15 mouse cellular contexts compared by ENCODE assay signal in genomic region chr9:108687181-108687580, GRCm38 (mm10). TPM values are rescaled to one million over a fixed set of nuclear protein-coding genes. Genes with fewer than 3 reads are reported as not detected.
DNase-seq lines count a peak whose midpoint lies in the region; ATAC-seq and TF ChIP-seq lines count a peak whose summit lies in the region.
"Had no signal": no experiment of that assay in that cellular context is flagged by ENCODE, and none has a peak within 500 bp of the region (broad histone marks: within the 10 kb centered on the region; RNA-seq: fewer than 3 reads in every experiment).

No protein-coding gene starts in this region.

- H3K79me2 ChIP-seq in myocyte (ENCODE audit: control insufficient read depth, insufficient read depth) = no peaks in the 10 kb centered on the region

- no peak overlapping the region for H3K27ac ChIP-seq in kidney, adult 2 months (ENCODE audit: insufficient read depth, low read depth, low read length)
- H3K27ac ChIP-seq in kidney, embryonic 14.5 days (ENCODE audit: low read depth, low read length) = no peak overlapping the region
- H3K27ac ChIP-seq in lung, postnatal 0 days (ENCODE audit: low read length) = peak overlapping the region; percentile 47
- H3K27ac ChIP-seq: embryonic facial prominence, embryonic 10.5 days; heart, adult 2 months; heart, embryonic 15.5 days; hindbrain, embryonic 14.5 days had no signal

- peaks cover 6% of the 10 kb centered on the region; the same call in 1 of the 2 replicates for H3K4me1 ChIP-seq in kidney, adult 2 months (ENCODE audit: control insufficient read depth, insufficient read depth, low read length)
- H3K4me1 ChIP-seq in kidney, embryonic 14.5 days (ENCODE audit: control insufficient read depth, insufficient read depth, low read length) = no peaks in the 10 kb centered on the region
- peaks cover 5% of the 10 kb centered on the region; the same call in 1 of the 2 replicates for H3K4me1 ChIP-seq in lung, postnatal 0 days (ENCODE audit: insufficient read depth, low read depth, low read length)
- peaks cover 4% of the 10 kb centered on the region; the same call in 1 of the 2 replicates for H3K4me1 ChIP-seq in lung, adult 2 months (ENCODE audit: control insufficient read depth, insufficient read depth, low read length)

- no peaks in the 10 kb centered on the region for H3K9me3 ChIP-seq in kidney, embryonic 14.5 days (ENCODE audit: control insufficient read depth, low read length)
- H3K9me3 ChIP-seq in lung, postnatal 0 days (ENCODE audit: low read length) = no peaks in the 10 kb centered on the region
- H3K9me3 ChIP-seq: embryonic facial prominence, embryonic 10.5 days; heart, embryonic 15.5 days; hindbrain, embryonic 10.5 days had no signal

- H3K9ac ChIP-seq in kidney, embryonic 14.5 days (ENCODE audit: low read depth, low read length) = no peak overlapping the region
- no peak overlapping the region for H3K9ac ChIP-seq in lung, postnatal 0 days (replicated peaks; ENCODE audit: low read depth)
- H3K9ac ChIP-seq: heart, embryonic 15.5 days; hindbrain, embryonic 14.5 days had no signal

- TF ChIP-seq POLR2A in kidney, adult 2 months (IDR thresholded peaks at IDR 0.05; ENCODE audit: low read depth, low read length) = no peak
- TF ChIP-seq POLR2A in lung, adult 2 months (IDR thresholded peaks at IDR 0.05; ENCODE audit: borderline replicate concordance, extremely low read depth, low read depth, low read length) = no peak
- TF ChIP-seq POLR2A in myocyte (IDR thresholded peaks at IDR 0.05; ENCODE audit: insufficient read length, low read depth) = no peak

- peak; percentile 31 for DNase-seq in kidney, adult 2 months
- DNase-seq in lung, postnatal 0 days (ENCODE audit: low spot score) = no peak
- DNase-seq in lung, adult 2 months = no peak
- no peak for DNase-seq in yolk sac, embryonic 10.5 days (ENCODE audit: low spot score)
- DNase-seq: heart, adult 2 months; heart, postnatal 14 days had no signal

- TF ChIP-seq CTCF in kidney, adult 2 months (conservative IDR thresholded peaks at IDR 0.05; ENCODE audit: insufficient read depth, insufficient read length, low read depth, low read length) = no peak
- no peak for TF ChIP-seq CTCF in lung, postnatal 0 days (IDR thresholded peaks at IDR 0.05)
- no peak for TF ChIP-seq CTCF in lung, adult 2 months (IDR thresholded peaks at IDR 0.05; ENCODE audit: insufficient read depth, low read length)

- no peak overlapping the region for H3K4me3 ChIP-seq in kidney, adult 2 months (ENCODE audit: insufficient read depth, low read depth, low read length)
- no peak overlapping the region for H3K4me3 ChIP-seq in kidney, embryonic 14.5 days (ENCODE audit: low read length)
- H3K4me3 ChIP-seq in lung, postnatal 0 days (ENCODE audit: low read depth, low read length) = no peak overlapping the region
- H3K4me3 ChIP-seq in lung, adult 2 months (replicated peaks; ENCODE audit: extremely low read depth, low read depth, low read length) = no peak overlapping the region
- no peak overlapping the region for H3K4me3 ChIP-seq in myocyte
- H3K4me3 ChIP-seq: embryonic facial prominence, embryonic 10.5 days; heart, adult 2 months; heart, embryonic 15.5 days; hindbrain, embryonic 10.5 days had no signal

- TF ChIP-seq EP300 in lung, postnatal 0 days (IDR thresholded peaks at IDR 0.05) = no peak

- no peaks in the 10 kb centered on the region for H3K27me3 ChIP-seq in kidney, adult 2 months (replicated peaks; ENCODE audit: control insufficient read depth, insufficient read depth, low read length)
- no peaks in the 10 kb centered on the region for H3K27me3 ChIP-seq in kidney, embryonic 14.5 days (ENCODE audit: control insufficient read depth, insufficient read depth, low read length)
- no peaks in the 10 kb centered on the region for H3K27me3 ChIP-seq in lung, postnatal 0 days (replicated peaks; ENCODE audit: insufficient read depth, low read length)
- no peaks in the 10 kb centered on the region for H3K27me3 ChIP-seq in myocyte (ENCODE audit: control insufficient read depth, insufficient read depth, insufficient read length)
- H3K27me3 ChIP-seq: heart, embryonic 15.5 days had no signal

- H3K4me2 ChIP-seq in kidney, embryonic 14.5 days (replicated peaks; ENCODE audit: low read depth, low read length) = no peak overlapping the region
- H3K4me2 ChIP-seq in lung, postnatal 0 days (replicated peaks; ENCODE audit: low read depth, low read length) = no peak overlapping the region
- peak overlapping the region; percentile 58 for H3K4me2 ChIP-seq in myocyte (ENCODE audit: low read depth)
- H3K4me2 ChIP-seq: heart, embryonic 11.5 days; heart, embryonic 15.5 days; hindbrain, embryonic 14.5 days had no signal

- no peaks in the 10 kb centered on the region for H3K36me3 ChIP-seq in kidney, adult 2 months (ENCODE audit: control insufficient read depth, insufficient read depth, low read length)
- no peaks in the 10 kb centered on the region; the same call in 1 of the 2 replicates for H3K36me3 ChIP-seq in kidney, embryonic 14.5 days (ENCODE audit: control insufficient read depth, insufficient read depth, low read length)
- H3K36me3 ChIP-seq in lung, postnatal 0 days (ENCODE audit: insufficient read depth, low read length) = peaks cover 5% of the 10 kb centered on the region
- H3K36me3 ChIP-seq in myocyte (ENCODE audit: control insufficient read depth, insufficient read depth) = no peaks in the 10 kb centered on the region

- 80% methylated on average over 6 of the region's 6 CpGs for WGBS in kidney, adult 2 months
- 77% methylated on average over 6 of the region's 6 CpGs for WGBS in kidney, embryonic 14.5 days
- WGBS in lung, postnatal 0 days = 66% methylated on average over 6 of the region's 6 CpGs
- 72% methylated on average over 6 of the region's 6 CpGs for WGBS in lung, adult 2 months

- H3ac ChIP-seq in myocyte (ENCODE audit: control insufficient read depth, insufficient read length) = no peak overlapping the region

- no peak for ATAC-seq in kidney, embryonic 14.5 days (ENCODE audit: low FRiP score, low TSS enrichment)
- ATAC-seq in lung, postnatal 0 days = no peak
- ATAC-seq: forebrain, embryonic 14.5 days had no signal

TF ChIP-seq in myocyte, 11 proteins besides CTCF, POLR2A, EP300 and RAD21:
- TF ChIP-seq CEBPB (IDR thresholded peaks at IDR 0.05; ENCODE audit: insufficient read depth, poor library complexity, severe bottlenecking) (no peak), MAX (IDR thresholded peaks at IDR 0.05; ENCODE audit: low read depth) (no peak), USF1 (IDR thresholded peaks at IDR 0.05; ENCODE audit: low read depth) (no peak), TCF3 (IDR thresholded peaks at IDR 0.05; ENCODE audit: insufficient read length, low read depth) (no peak), REST (IDR thresholded peaks at IDR 0.05; ENCODE audit: insufficient read depth, insufficient read length) (no peak)

RNA-seq across cellular contexts. Expression of gene Prkar2a, which starts 1.9 kb away (rescaled TPM):
- polyA plus RNA-seq in kidney, adult 2 months (2012; rRNA removed) = 19.0 and 19.8 TPM in 2 replicates
- 25.9 and 28.8 TPM in 2 replicates for polyA plus RNA-seq in kidney, embryonic 14.5 days (2014; fragmentation: Nextera tagmentation; extraction: Ambion mirVana)
- 16.4 and 17.8 TPM in 2 replicates for polyA plus RNA-seq in lung, postnatal 0 days (2015; fragmentation: Nextera tagmentation; extraction: Ambion mirVana)
- 22.3 and 26.1 TPM in 2 replicates for polyA plus RNA-seq in lung, adult 2 months (2012; rRNA removed)
- 21.5 TPM for polyA plus RNA-seq in myocyte (2012; fragmentation: generic; extraction: Trizol)
- polyA plus RNA-seq: G1E had no signal

RNA-seq across cellular contexts. Expression of gene Slc25a20, which starts 25.3 kb away (rescaled TPM):
- 34.7 and 42.2 TPM in 2 replicates for polyA plus RNA-seq in kidney, adult 2 months (2012; rRNA removed)
- 25.8 and 41.7 TPM in 2 replicates for polyA plus RNA-seq in kidney, embryonic 14.5 days (2014; fragmentation: Nextera tagmentation; extraction: Ambion mirVana)
- 58.7 and 60.2 TPM in 2 replicates for polyA plus RNA-seq in lung, postnatal 0 days (2015; fragmentation: Nextera tagmentation; extraction: Ambion mirVana)
- polyA plus RNA-seq in lung, adult 2 months (2012; rRNA removed) = 22.3 and 24.4 TPM in 2 replicates
- polyA plus RNA-seq in myocyte (2012; fragmentation: generic; extraction: Trizol) = 27.7 TPM

RNA-seq across cellular contexts. Expression of gene Arih2, which starts 38.0 kb away (rescaled TPM):
- polyA plus RNA-seq in kidney, adult 2 months (2012; rRNA removed) = 34.9 and 36.9 TPM in 2 replicates
- polyA plus RNA-seq in kidney, embryonic 14.5 days (2014; fragmentation: Nextera tagmentation; extraction: Ambion mirVana) = 32.7 and 38.8 TPM in 2 replicates
- 31.1 and 33.2 TPM in 2 replicates for polyA plus RNA-seq in lung, postnatal 0 days (2015; fragmentation: Nextera tagmentation; extraction: Ambion mirVana)
- 24.6 and 35.4 TPM in 2 replicates for polyA plus RNA-seq in lung, adult 2 months (2012; rRNA removed)
- polyA plus RNA-seq in myocyte (2012; fragmentation: generic; extraction: Trizol) = 51.1 TPM
